Mouse (Mus musculus) ZHBTc4 (cell line): ENCODE data around the gene Rassf7.
A peak's percentile ranks its signal among the peaks of the same experiment; 100 is the strongest.

ENCODE experiments used
- DNase-seq: peaks from one replicate; pipeline ENCODE4 v3.0.0-alpha.2; 2011; ENCODE audit warnings: low read depth, low spot score

Rassf7 gene

GRCm38 (mm10) chr7:141215101-141215879, at the start of gene Rassf7:
Gene Rassf7, plus strand, starts transcription at chr7:141215860.
- DNase-seq, result peak; percentile 100

GRCm38 (mm10) chr7:141167901-141168517, 47.7 kb upstream of the Rassf7 start:
- peak; percentile 64 for DNase-seq

GRCm38 (mm10) chr7:141168518-141168953, 47.1 kb upstream of the Rassf7 start:
- peak; percentile 85 for DNase-seq

- DNase-seq, result no peak
Observed at GRCm38 (mm10) chr7:141169300-141169699, 46.4 kb upstream of the Rassf7 start.

GRCm38 (mm10) chr7:141169866-141170265, 45.8 kb upstream of the Rassf7 start:
- DNase-seq, result no peak

GRCm38 (mm10) chr7:141172116-141173006, 43.3 kb upstream of the Rassf7 start, which contains the start of gene Rnh1:
Gene Rnh1, minus strand, starts transcription at chr7:141172857.
- DNase-seq, result peak; percentile 96

- DNase-seq, result no peak
Observed at GRCm38 (mm10) chr7:141173323-141173850, 42.3 kb upstream of the Rassf7 start.

GRCm38 (mm10) chr7:141175068-141175467, 40.6 kb upstream of the Rassf7 start:
- DNase-seq, result no peak

GRCm38 (mm10) chr7:141176173-141176572, 39.5 kb upstream of the Rassf7 start:
- DNase-seq, result peak; percentile 91

- no peak for DNase-seq
Observed at GRCm38 (mm10) chr7:141188194-141188593, 27.5 kb upstream of the Rassf7 start.

GRCm38 (mm10) chr7:141188733-141189132, 26.9 kb upstream of the Rassf7 start:
- no peak for DNase-seq

- no peak for DNase-seq
Observed at GRCm38 (mm10) chr7:141190220-141190619, 25.4 kb upstream of the Rassf7 start.

GRCm38 (mm10) chr7:141191036-141191435, 24.6 kb upstream of the Rassf7 start:
- DNase-seq, result no peak

- DNase-seq, result no peak
Observed at GRCm38 (mm10) chr7:141191796-141192685, 23.6 kb upstream of the Rassf7 start.

- DNase-seq, result no peak
Observed at GRCm38 (mm10) chr7:141192776-141193347, 22.8 kb upstream of the Rassf7 start.

GRCm38 (mm10) chr7:141193348-141193856, 22.3 kb upstream of the Rassf7 start:
- DNase-seq, result peak; percentile 67

GRCm38 (mm10) chr7:141193948-141194347, 21.7 kb upstream of the Rassf7 start, which contains the start of the genes Hras and Lrrc56:
Gene Hras, minus strand, starts transcription at chr7:141194005.
Gene Lrrc56, plus strand, starts transcription at chr7:141194157.
- peak; percentile 99 for DNase-seq

- no peak for DNase-seq
Observed at GRCm38 (mm10) chr7:141194409-141194808, 21.3 kb upstream of the Rassf7 start.

GRCm38 (mm10) chr7:141194830-141195229, 20.8 kb upstream of the Rassf7 start:
- peak; percentile 96 for DNase-seq

GRCm38 (mm10) chr7:141195754-141196153, 19.9 kb upstream of the Rassf7 start:
- no peak for DNase-seq
